Mouse (Mus musculus): ENCODE measurements around the gene Vsx2.

- no peak for TF ChIP-seq CTCF (IDR thresholded peaks at IDR 0.05; ENCODE audit: borderline replicate concordance, insufficient read depth, low read length)
- TF ChIP-seq POLR2A (IDR thresholded peaks at IDR 0.05; ENCODE audit: low read depth, low read length), result no peak
Measured at GRCm38 (mm10) chr12:84541391-84541958, 28.1 kb upstream of the Vsx2 start.

Measured in embryonic fibroblast, embryonic 13.5 days (primary cell).